Mouse (Mus musculus): ENCODE measurements around the gene Helb. TPM values are rescaled to one million over a fixed set of nuclear protein-coding genes. Genes with fewer than 3 reads are reported as not detected.
A peak's percentile ranks its signal among the peaks of the same experiment; 100 is the strongest.

Helb gene
- polyA plus RNA-seq (2014; fragmentation: Nextera tagmentation; extraction: Ambion mirVana), result 5.0 and 7.1 TPM in 2 replicates

DNA sequence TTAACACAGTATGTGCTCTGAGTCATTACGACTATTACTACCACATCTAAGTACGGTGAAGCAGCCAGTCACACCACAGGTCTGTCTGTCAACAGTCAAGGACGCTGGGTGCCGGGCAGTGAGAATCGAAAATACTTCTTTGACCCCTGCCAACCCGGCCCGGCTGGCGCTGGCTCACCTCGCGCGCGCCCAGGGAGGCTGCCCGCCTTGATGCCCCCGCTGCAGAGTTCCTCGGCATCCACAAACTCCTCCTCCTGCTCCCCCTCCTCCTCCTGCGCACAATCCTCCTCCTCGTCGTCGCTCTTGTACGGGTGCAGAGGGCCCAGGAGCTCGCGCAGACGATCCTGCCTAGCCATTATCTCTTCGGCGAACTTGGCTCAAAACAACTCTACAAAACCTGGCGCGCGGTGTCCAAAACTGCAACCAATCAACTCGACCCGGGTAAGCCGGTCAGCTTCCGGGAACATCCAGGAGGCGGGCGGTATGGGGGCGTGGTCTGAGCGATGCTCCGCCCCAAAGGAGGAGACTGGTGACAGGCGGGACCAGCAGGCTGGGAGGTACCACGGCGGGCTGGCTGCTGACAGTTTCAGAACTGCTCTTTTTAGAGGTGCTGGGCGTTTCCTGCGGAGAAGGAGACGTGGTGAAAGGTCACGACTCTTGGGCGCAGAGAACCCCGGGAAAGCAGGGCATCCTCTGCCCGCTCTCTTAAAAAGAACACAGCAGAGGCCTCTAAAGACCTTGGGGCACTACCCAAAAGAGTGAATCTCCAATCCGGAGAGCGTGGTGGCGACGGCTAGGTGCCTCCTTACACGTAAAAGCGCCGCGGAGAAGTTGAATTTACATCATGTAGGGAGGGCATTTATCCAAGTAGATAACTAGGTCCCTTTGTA is at the start of gene Helb:
Helb (minus strand) TSS at position 481 of the 890 bp plus-strand sequence.
- peak within 1 kb of the TSS; percentile 49 for H3K9ac ChIP-seq (replicated peaks; ENCODE audit: low read depth, low read length)
- H3K9me3 ChIP-seq (ENCODE audit: control insufficient read depth, low read depth, low read length), result no peaks in the 10 kb centered on the region
- no peaks in the 10 kb centered on the region for H3K27me3 ChIP-seq (ENCODE audit: control insufficient read depth, insufficient read depth, low read length)
- ATAC-seq (ENCODE audit: insufficient number of reproducible peaks, insufficient read depth, low FRiP score, low read depth), result peak; percentile 99
- peak within 1 kb of the TSS; percentile 40; the same call in 1 of the 2 replicates for H3K27ac ChIP-seq (ENCODE audit: low read length)
- peak within 1 kb of the TSS; percentile 62 for H3K4me3 ChIP-seq (ENCODE audit: low read depth, low read length)
- H3K36me3 ChIP-seq (ENCODE audit: control insufficient read depth, insufficient read depth, low read length), result no peaks in the 10 kb centered on the region
- H3K4me1 ChIP-seq (ENCODE audit: control insufficient read depth, insufficient read depth, low read length), result no peaks in the 10 kb centered on the region
- peak within 1 kb of the TSS; percentile 64 for H3K4me2 ChIP-seq (replicated peaks; ENCODE audit: low read depth, low read length)
- WGBS, result 1% methylated on average over 55 of the region's 55 CpGs

DNA sequence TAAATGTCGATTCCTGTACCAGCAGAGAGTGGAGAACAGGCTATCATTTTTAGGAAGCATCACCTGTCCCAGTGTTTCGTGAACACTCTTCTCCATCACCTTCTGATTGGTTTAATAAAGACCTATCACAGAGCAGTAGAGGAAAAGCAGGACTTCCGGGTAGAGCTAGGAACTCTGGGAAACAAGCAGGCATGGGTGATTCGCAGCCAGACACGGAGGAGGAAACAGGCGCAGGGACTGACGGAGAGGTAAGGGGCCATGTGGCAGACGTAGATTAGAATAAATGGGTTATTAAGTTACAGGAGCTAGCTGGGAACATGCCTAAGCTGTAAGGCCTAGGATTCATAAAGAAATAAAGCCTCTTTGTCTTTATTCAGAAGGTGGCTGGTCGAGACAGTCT is 47.7 kb upstream of the Helb start:
- no peak overlapping the region for H3K4me3 ChIP-seq (ENCODE audit: low read depth, low read length)
- H3K27me3 ChIP-seq (ENCODE audit: control insufficient read depth, insufficient read depth, low read length), result no peaks in the 10 kb centered on the region
- no peak overlapping the region for H3K9ac ChIP-seq (replicated peaks; ENCODE audit: low read depth, low read length)
- no peaks in the 10 kb centered on the region for H3K36me3 ChIP-seq (ENCODE audit: control insufficient read depth, insufficient read depth, low read length)
- no peaks in the 10 kb centered on the region for H3K4me1 ChIP-seq (ENCODE audit: control insufficient read depth, insufficient read depth, low read length)
- H3K4me2 ChIP-seq (replicated peaks; ENCODE audit: low read depth, low read length), result no peak overlapping the region
- H3K9me3 ChIP-seq (ENCODE audit: control insufficient read depth, low read depth, low read length), result no peaks in the 10 kb centered on the region
- H3K27ac ChIP-seq (ENCODE audit: low read length), result no peak overlapping the region
- WGBS, result 72% methylated on average over 9 of the region's 9 CpGs
- no peak for ATAC-seq (ENCODE audit: insufficient number of reproducible peaks, insufficient read depth, low FRiP score, low read depth)

- Histone ChIP-seq H3K4me2 (replicated peaks; ENCODE audit: low read depth, low read length) (no peak overlapping the region), H3K4me3 (ENCODE audit: low read depth, low read length) (no peak overlapping the region), H3K27ac (ENCODE audit: low read length) (no peak overlapping the region), H3K27me3 (ENCODE audit: control insufficient read depth, insufficient read depth, low read length) (no peaks in the 10 kb centered on the region), H3K36me3 (ENCODE audit: control insufficient read depth, insufficient read depth, low read length) (no peaks in the 10 kb centered on the region), H3K9ac (replicated peaks; ENCODE audit: low read depth, low read length) (no peak overlapping the region), H3K9me3 (ENCODE audit: control insufficient read depth, low read depth, low read length) (no peaks in the 10 kb centered on the region), H3K4me1 (ENCODE audit: control insufficient read depth, insufficient read depth, low read length) (no peaks in the 10 kb centered on the region)
- WGBS, result 84% methylated on average over 2 of the region's 2 CpGs
- ATAC-seq (ENCODE audit: insufficient number of reproducible peaks, insufficient read depth, low FRiP score, low read depth), result no peak
Observed at GRCm38 (mm10) chr10:120153911-120154310, 41.1 kb upstream of the Helb start.

GRCm38 (mm10) chr10:120151672-120152071 is 38.9 kb upstream of the Helb start:
- no peak for ATAC-seq (ENCODE audit: insufficient number of reproducible peaks, insufficient read depth, low FRiP score, low read depth)
- WGBS, result 90% methylated on average over 7 of the region's 7 CpGs
- Histone ChIP-seq H3K4me3 (ENCODE audit: low read depth, low read length) (no peak overlapping the region), H3K9ac (replicated peaks; ENCODE audit: low read depth, low read length) (no peak overlapping the region), H3K36me3 (ENCODE audit: control insufficient read depth, insufficient read depth, low read length) (no peaks in the 10 kb centered on the region), H3K27me3 (ENCODE audit: control insufficient read depth, insufficient read depth, low read length) (no peaks in the 10 kb centered on the region), H3K4me1 (ENCODE audit: control insufficient read depth, insufficient read depth, low read length) (no peaks in the 10 kb centered on the region), H3K27ac (ENCODE audit: low read length) (no peak overlapping the region), H3K9me3 (ENCODE audit: control insufficient read depth, low read depth, low read length) (no peaks in the 10 kb centered on the region), H3K4me2 (replicated peaks; ENCODE audit: low read depth, low read length) (no peak overlapping the region)

DNA sequence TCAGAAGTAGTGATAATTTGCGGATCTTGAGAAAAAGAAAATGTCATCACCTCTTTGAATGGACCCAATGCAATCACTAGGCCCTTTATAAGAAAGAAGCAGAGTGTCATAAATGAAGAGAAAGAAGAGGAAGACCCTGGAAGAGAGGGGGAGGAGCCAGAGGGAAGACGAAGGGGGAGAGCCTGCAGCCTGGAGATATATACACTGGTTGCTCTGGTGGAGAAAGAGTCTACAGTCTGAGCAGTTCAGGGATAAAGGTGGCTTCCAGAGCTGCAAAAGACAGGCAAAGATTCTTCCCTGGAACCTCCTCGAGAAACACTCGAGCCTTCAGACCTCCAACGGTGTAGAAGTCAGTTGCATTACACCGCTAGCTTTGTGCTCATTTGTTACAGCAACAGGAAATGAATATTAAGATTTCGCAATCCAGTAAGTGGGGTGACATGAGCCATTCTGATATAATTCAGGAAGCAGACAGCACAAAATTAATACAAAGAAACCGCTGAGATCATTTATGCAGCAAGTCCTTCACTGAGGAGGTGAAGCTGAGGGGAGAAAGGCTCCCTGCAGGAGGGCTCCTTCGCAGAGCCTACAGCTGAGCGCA is 28.2 kb upstream of the Helb start:
- H3K27ac ChIP-seq (ENCODE audit: low read length), result no peak overlapping the region
- WGBS, result 67% methylated on average over 10 of the region's 10 CpGs
- no peak for ATAC-seq (ENCODE audit: insufficient number of reproducible peaks, insufficient read depth, low FRiP score, low read depth)
- H3K4me2 ChIP-seq (replicated peaks; ENCODE audit: low read depth, low read length), result no peak overlapping the region
- H3K9ac ChIP-seq (replicated peaks; ENCODE audit: low read depth, low read length), result no peak overlapping the region
- no peaks in the 10 kb centered on the region for H3K4me1 ChIP-seq (ENCODE audit: control insufficient read depth, insufficient read depth, low read length)
- no peak overlapping the region for H3K4me3 ChIP-seq (ENCODE audit: low read depth, low read length)
- no peaks in the 10 kb centered on the region for H3K36me3 ChIP-seq (ENCODE audit: control insufficient read depth, insufficient read depth, low read length)
- H3K27me3 ChIP-seq (ENCODE audit: control insufficient read depth, insufficient read depth, low read length), result no peaks in the 10 kb centered on the region
- peaks cover 13% of the 10 kb centered on the region; the same call in 1 of the 2 replicates for H3K9me3 ChIP-seq (ENCODE audit: control insufficient read depth, low read depth, low read length)

DNA sequence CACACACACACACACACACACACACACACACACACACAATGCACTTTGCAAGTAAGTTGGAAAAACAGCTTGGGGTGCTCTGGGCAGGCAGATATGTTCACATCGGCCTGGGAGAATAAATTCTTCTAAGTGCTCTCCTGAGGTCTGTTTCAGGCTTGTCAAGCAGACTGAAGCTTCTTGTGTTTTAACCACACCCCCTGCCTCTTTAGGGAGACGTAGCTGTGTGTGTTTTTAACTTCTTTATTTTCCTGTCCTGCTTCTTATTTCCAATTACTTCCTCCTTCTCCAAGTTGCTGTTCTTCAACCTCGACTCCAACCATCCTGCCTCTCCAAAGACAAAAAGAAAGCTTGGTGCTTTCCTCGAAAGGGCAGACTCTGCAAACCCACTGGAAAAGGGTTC is 27.4 kb upstream of the Helb start:
- no peak overlapping the region for H3K9ac ChIP-seq (replicated peaks; ENCODE audit: low read depth, low read length)
- no peaks in the 10 kb centered on the region for H3K27me3 ChIP-seq (ENCODE audit: control insufficient read depth, insufficient read depth, low read length)
- no peak overlapping the region for H3K27ac ChIP-seq (ENCODE audit: low read length)
- no peak for ATAC-seq (ENCODE audit: insufficient number of reproducible peaks, insufficient read depth, low FRiP score, low read depth)
- H3K4me2 ChIP-seq (replicated peaks; ENCODE audit: low read depth, low read length), result no peak overlapping the region
- no peaks in the 10 kb centered on the region for H3K36me3 ChIP-seq (ENCODE audit: control insufficient read depth, insufficient read depth, low read length)
- H3K4me3 ChIP-seq (ENCODE audit: low read depth, low read length), result no peak overlapping the region
- WGBS, result 60% methylated on average over 4 of the region's 4 CpGs
- peaks cover 13% of the 10 kb centered on the region; the same call in 1 of the 2 replicates for H3K9me3 ChIP-seq (ENCODE audit: control insufficient read depth, low read depth, low read length)
- H3K4me1 ChIP-seq (ENCODE audit: control insufficient read depth, insufficient read depth, low read length), result no peaks in the 10 kb centered on the region

- H3K4me3 ChIP-seq (ENCODE audit: low read depth, low read length), result no peak overlapping the region
- no peak overlapping the region for H3K9ac ChIP-seq (replicated peaks; ENCODE audit: low read depth, low read length)
- H3K4me2 ChIP-seq (replicated peaks; ENCODE audit: low read depth, low read length), result no peak overlapping the region
- no peak overlapping the region for H3K27ac ChIP-seq (ENCODE audit: low read length)
- no peaks in the 10 kb centered on the region for H3K4me1 ChIP-seq (ENCODE audit: control insufficient read depth, insufficient read depth, low read length)
- H3K9me3 ChIP-seq (ENCODE audit: control insufficient read depth, low read depth, low read length), result no peaks in the 10 kb centered on the region
- no peaks in the 10 kb centered on the region for H3K36me3 ChIP-seq (ENCODE audit: control insufficient read depth, insufficient read depth, low read length)
- no peaks in the 10 kb centered on the region for H3K27me3 ChIP-seq (ENCODE audit: control insufficient read depth, insufficient read depth, low read length)
- WGBS, result 85% methylated on average over 12 of the region's 12 CpGs
- no peak for ATAC-seq (ENCODE audit: insufficient number of reproducible peaks, insufficient read depth, low FRiP score, low read depth)
Observed at GRCm38 (mm10) chr10:120136020-120136562, 23.3 kb upstream of the Helb start.

- H3K4me1 ChIP-seq (ENCODE audit: control insufficient read depth, insufficient read depth, low read length), result no peaks in the 10 kb centered on the region
- no peaks in the 10 kb centered on the region for H3K36me3 ChIP-seq (ENCODE audit: control insufficient read depth, insufficient read depth, low read length)
- H3K27me3 ChIP-seq (ENCODE audit: control insufficient read depth, insufficient read depth, low read length), result no peaks in the 10 kb centered on the region
- H3K4me2 ChIP-seq (replicated peaks; ENCODE audit: low read depth, low read length), result no peak overlapping the region
- H3K4me3 ChIP-seq (ENCODE audit: low read depth, low read length), result no peak overlapping the region
- 52% methylated on average over 11 of the region's 11 CpGs for WGBS
- no peak overlapping the region for H3K9ac ChIP-seq (replicated peaks; ENCODE audit: low read depth, low read length)
- no peaks in the 10 kb centered on the region for H3K9me3 ChIP-seq (ENCODE audit: control insufficient read depth, low read depth, low read length)
- H3K27ac ChIP-seq (ENCODE audit: low read length), result no peak overlapping the region
- no peak for ATAC-seq (ENCODE audit: insufficient number of reproducible peaks, insufficient read depth, low FRiP score, low read depth)
Observed at GRCm38 (mm10) chr10:120133697-120134096, 20.9 kb upstream of the Helb start.

Data from stomach, embryonic 14.5 days (tissue).